Mouse (Mus musculus) common myeloid progenitor, adult 5-6 weeks (primary cell): ENCODE measurements at regions not wholly inside any gene's neighbourhood (a gene's known extent, or its start where the extent isn't known, plus 50 kb on each side); places are given as distances from the start of the nearest gene placed in this dataset.

Experiments used
- ATAC-seq: replicated peaks from 2 replicates; pipeline ENCODE4 v1.8.0; 2016; ENCODE audit warnings: low read depth, mild to moderate bottlenecking, moderate TSS enrichment, inconsistent platforms; ENCODE audit not compliant: poor library complexity, severe bottlenecking

GRCm38 (mm10) chr15:94074161-94074950 lies 390.9 kb downstream of the Adamts20 start:
- ATAC-seq: no peak

- ATAC-seq: no peak
Observed at GRCm38 (mm10) chr15:94067721-94068120, 397.5 kb downstream of the Adamts20 start.

- no peak for ATAC-seq
Observed at GRCm38 (mm10) chr15:94049638-94050273, 415.5 kb downstream of the Adamts20 start.

DNA sequence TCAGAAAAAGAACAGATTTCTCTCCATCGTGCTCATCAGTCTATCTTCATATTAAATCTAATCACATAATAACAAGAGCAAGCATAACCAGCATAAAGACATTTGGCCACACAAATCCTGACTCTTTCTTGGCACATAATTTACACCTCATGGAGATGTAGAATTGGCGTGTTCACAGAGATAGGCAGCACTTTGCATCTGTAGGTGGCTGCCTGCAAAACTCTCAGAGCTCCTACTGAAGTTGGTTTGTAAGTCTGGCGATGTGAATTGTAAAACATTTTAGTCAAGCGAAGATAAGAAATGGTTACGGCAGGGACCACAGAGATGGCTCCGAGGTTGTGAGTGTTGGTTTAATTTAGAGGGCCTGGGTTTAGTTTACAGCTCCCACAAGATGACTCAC lies 419.0 kb downstream of the Adamts20 start:
- ATAC-seq: no peak

DNA sequence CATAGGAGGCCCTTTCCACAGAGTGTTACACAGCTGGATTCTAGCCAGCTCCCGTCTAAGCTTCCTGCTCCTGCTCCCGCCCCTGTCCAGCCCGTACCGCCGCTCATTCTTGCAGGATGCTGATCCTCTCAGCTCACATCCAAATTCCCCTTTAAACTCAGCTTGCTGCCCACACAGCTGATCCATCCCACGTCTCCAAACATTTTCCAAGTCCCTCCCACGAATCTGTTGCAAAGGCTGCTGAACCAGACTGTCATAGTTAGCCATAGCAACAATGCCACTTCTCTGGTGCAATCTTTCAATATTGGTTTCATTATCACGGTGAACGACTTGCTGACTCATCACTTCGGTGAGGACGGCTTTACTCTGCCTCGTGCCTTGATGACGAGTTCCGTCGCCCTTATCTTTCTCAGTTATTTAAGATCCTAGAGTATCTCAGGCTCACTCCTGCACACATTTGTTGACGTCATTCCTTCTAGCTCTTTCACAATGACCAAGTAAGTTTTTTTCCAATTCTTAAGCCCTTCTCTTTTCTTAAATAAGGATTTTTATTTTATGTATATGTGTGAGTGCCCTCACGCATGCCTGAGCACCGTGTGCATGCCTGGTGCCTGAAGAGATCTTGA lies 420.0 kb downstream of the Adamts20 start:
- ATAC-seq: no peak

DNA sequence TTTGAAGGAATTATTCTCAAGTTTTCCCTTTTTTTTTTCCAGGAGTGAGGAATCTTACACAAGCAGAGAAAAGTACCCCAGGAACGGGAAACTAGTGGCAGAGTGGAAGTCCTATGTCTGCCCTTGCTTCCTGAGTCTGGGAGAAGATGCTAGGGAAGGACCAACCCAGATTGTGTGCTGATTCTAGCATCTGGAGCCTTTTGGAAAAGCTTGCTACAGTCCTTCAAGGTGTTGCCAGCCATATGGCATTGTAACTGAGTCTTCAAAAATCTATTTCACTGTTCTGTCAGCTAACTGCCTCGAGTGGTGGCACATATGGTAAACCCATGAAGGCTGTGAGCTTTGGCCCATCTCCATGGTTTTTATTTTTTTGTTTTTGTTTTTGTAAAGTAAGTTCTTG lies 432.3 kb downstream of the Adamts20 start:
- no peak for ATAC-seq

GRCm38 (mm10) chr15:94025996-94026696 lies 430.5 kb upstream of the Prickle1 start:
- ATAC-seq: no peak

- ATAC-seq: no peak
Observed at GRCm38 (mm10) chr15:94025239-94025971, 429.7 kb upstream of the Prickle1 start.

DNA sequence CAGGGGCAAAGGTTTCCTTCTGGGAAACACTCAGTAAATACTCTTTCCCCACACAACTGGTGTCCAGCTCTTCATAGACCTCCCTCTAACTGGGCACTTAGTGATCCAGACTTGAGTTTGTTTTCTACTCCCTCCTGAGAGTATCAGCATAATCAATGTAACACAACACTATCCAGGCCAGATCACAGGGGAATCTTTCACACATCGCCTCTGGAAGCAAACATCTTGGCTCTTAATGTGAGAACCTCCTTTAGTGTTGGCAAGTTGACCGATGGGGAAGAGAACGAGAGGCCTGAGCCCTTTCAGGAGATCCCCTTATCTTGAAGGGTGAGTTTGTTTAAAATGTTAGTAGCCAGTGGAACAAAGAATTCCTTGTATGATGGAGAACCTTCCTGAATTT lies 429.1 kb upstream of the Prickle1 start:
- ATAC-seq: no peak

DNA sequence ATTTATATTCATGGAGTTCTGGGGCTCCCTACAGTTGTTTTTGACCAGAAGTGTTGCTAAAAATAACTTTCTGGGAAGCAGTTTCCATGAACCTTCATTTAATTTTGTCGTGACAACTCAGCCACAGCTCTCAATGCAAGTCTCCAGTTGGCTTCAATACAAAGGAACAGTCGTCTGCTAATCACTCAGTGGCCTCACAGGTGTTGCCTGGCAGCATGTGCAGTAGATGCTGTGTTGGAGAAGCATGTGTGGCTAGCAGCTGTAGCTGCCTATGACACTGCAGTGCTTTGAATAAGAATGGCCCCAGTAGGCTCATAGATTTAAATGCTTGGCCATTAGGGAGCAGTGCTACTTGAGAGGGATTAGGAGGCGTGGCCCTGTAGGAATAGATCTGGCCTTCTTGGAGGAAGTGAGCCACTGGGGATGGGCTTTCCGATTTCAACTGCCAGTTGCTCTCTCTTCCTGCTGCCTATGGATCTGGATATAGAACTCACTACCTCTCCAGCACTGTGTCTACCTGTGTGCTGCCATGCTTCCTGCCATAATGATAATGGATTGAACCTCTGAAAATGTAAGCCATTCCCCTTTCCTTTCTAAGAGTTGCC lies 428.5 kb upstream of the Prickle1 start:
- no peak for ATAC-seq

DNA sequence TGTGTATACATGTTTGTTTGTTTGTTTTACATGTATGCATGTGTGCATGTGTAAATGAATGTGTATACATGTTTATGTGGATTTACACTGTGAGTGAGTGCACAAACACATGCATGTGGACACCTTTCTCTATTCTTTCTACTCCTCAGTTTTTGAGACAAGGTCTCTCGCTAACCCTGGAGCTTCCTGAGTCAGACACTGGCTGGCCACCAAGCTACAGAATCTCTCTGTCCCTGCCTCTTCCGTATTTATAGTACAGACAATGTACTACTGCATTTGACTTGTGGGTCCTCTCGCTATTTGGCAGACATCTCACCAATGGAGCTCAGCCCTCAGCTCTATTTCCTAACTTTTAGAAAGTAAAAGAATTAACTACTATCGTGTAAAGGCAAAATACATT lies 427.8 kb upstream of the Prickle1 start:
- no peak for ATAC-seq

DNA sequence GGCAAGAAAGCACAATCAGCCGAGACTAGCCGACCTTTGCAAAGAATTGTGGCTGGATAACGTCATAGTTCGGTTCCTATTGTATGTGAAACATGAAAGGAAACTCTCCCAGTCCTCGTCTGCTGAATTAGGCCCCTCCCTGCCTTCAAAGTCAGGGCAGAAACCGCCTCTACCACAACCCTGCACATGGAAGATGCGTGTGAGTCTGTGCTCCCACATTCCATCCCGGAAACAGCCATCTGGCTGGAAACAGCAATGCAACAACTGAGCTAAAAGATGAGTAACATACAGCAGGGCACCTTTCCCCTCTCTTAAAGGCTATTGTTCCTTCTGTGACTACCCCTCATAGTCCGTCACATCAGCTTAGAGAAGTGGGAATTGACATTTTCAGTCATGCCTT lies 422.1 kb upstream of the Prickle1 start:
- ATAC-seq: no peak

- no peak for ATAC-seq
Observed at GRCm38 (mm10) chr15:94011499-94011898, 415.8 kb upstream of the Prickle1 start.

DNA sequence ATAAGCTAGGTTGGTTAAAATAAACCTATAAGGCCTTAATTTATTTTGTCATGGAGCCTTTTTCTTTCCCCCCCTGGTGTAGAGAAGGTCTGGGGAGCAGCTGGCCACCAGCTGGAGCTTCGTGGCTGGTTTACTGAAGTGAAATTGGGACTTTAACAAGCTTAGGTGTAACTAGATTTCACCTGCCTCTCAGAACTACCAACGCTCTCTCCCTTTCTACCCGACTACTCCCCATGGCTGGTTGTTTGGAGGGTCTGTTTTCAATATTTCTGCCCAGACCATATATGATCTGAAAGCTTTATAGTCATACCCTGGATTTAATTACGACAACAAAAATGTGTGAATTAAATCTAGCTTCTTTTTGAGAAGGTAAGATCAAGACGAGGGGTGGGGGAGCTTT lies 410.4 kb upstream of the Prickle1 start:
- ATAC-seq: no peak

- ATAC-seq: no peak
Observed at GRCm38 (mm10) chr15:94004911-94005310, 409.2 kb upstream of the Prickle1 start.

GRCm38 (mm10) chr15:94003145-94003544 lies 407.5 kb upstream of the Prickle1 start:
- ATAC-seq: no peak

GRCm38 (mm10) chr15:93994542-93994941 lies 398.9 kb upstream of the Prickle1 start:
- no peak for ATAC-seq

- ATAC-seq: no peak
Observed at GRCm38 (mm10) chr15:93990139-93990538, 394.4 kb upstream of the Prickle1 start.

GRCm38 (mm10) chr15:93988367-93988766 lies 392.7 kb upstream of the Prickle1 start:
- ATAC-seq: no peak
